Mouse (Mus musculus): ENCODE measurements around the gene Cwc27. TPM values are rescaled to one million over a fixed set of nuclear protein-coding genes. Genes with fewer than 3 reads are reported as not detected.
A peak's percentile ranks its signal among the peaks of the same experiment; 100 is the strongest.

The Cwc27 gene
- polyA plus RNA-seq, 3 experiments from 2014 or later: 28.6 to 47.5 (median 29.6) TPM

- ATAC-seq: peak; percentile 63
These were observed 53.7 kb downstream of the Cwc27 start for GRCm38 (mm10) chr13:104763193-104763592.

GRCm38 (mm10) chr13:104762401-104762800 is 54.5 kb downstream of the Cwc27 start:
- no peak for ATAC-seq

GRCm38 (mm10) chr13:104759381-104759780 is 57.6 kb downstream of the Cwc27 start:
- no peak for ATAC-seq

GRCm38 (mm10) chr13:104747032-104747431 is 69.9 kb downstream of the Cwc27 start:
- ATAC-seq: no peak

- no peak for ATAC-seq
These were observed 74.1 kb downstream of the Cwc27 start for GRCm38 (mm10) chr13:104742866-104743265.

GRCm38 (mm10) chr13:104729261-104730046 is 87.5 kb downstream of the Cwc27 start:
- ATAC-seq: peak; percentile 52

- ATAC-seq: no peak
These were observed 89.3 kb downstream of the Cwc27 start for GRCm38 (mm10) chr13:104727681-104728080.

- ATAC-seq: peak; percentile 71
These were observed 96.8 kb downstream of the Cwc27 start for GRCm38 (mm10) chr13:104720133-104720532.

- no peak for ATAC-seq
These were observed 122.2 kb downstream of the Cwc27 start for GRCm38 (mm10) chr13:104694612-104695355.

- ATAC-seq: no peak
These were observed 124.2 kb downstream of the Cwc27 start for GRCm38 (mm10) chr13:104692710-104693109.

GRCm38 (mm10) chr13:104685537-104685936 is 131.4 kb downstream of the Cwc27 start:
- ATAC-seq: no peak

- peak; percentile 18 for ATAC-seq
These were observed 132.5 kb downstream of the Cwc27 start for GRCm38 (mm10) chr13:104684361-104685011.

- ATAC-seq: peak; percentile 62
These were observed 135.7 kb downstream of the Cwc27 start for GRCm38 (mm10) chr13:104681212-104681611.

- ATAC-seq: no peak
These were observed 155.8 kb downstream of the Cwc27 start for GRCm38 (mm10) chr13:104661188-104661587.

- ATAC-seq: no peak
These were observed 156.8 kb downstream of the Cwc27 start for GRCm38 (mm10) chr13:104660042-104660680.

GRCm38 (mm10) chr13:104656666-104657272 is 160.2 kb downstream of the Cwc27 start:
- ATAC-seq: no peak

GRCm38 (mm10) chr13:104655137-104655536 is 161.8 kb downstream of the Cwc27 start:
- no peak for ATAC-seq

GRCm38 (mm10) chr13:104651763-104652162 is 165.2 kb downstream of the Cwc27 start:
- no peak for ATAC-seq

- no peak for ATAC-seq
These were observed 166.3 kb downstream of the Cwc27 start for GRCm38 (mm10) chr13:104650654-104651053.

GRCm38 (mm10) chr13:104650145-104650544 is 166.8 kb downstream of the Cwc27 start:
- no peak for ATAC-seq

- no peak for ATAC-seq
These were observed 171.0 kb downstream of the Cwc27 start for GRCm38 (mm10) chr13:104645778-104646425.

- ATAC-seq: peak; percentile 69
These were observed 172.8 kb downstream of the Cwc27 start for GRCm38 (mm10) chr13:104644185-104644584.
